Mouse (Mus musculus) hindbrain, postnatal 0 days (tissue): ENCODE data around the gene Mrpl1. TPM values are rescaled to one million over a fixed set of nuclear protein-coding genes. Genes with fewer than 3 reads are reported as not detected.

ENCODE experiments used
- ATAC-seq: fragments of 200-750 bp; cut with Nextera tagmentation; 2 replicates; pipeline ENCODE4 v1.8.0; 2017; ENCODE audit warnings: mild to moderate bottlenecking, moderate TSS enrichment, moderate library complexity
- DNase-seq: peaks from one replicate; pipeline ENCODE4 v3.0.0-alpha.2; 2015; ENCODE audit warnings: low spot score
- H3K27ac ChIP-seq: fragments of 300-500 bp; sonication (generic); 2 replicates; pipeline ENCODE4 v1.5.1; 2014; ENCODE audit warnings: mild to moderate bottlenecking
- H3K27me3 ChIP-seq: fragments of 300-500 bp; sonication (generic); 2 replicates; pipeline ENCODE4 v1.6.1; 2014; ENCODE audit warnings: low read length, mixed read lengths; ENCODE audit not compliant: insufficient read depth
- H3K36me3 ChIP-seq: fragments of 300-500 bp; sonication (generic); 2 replicates; pipeline ENCODE4 v1.6.1; 2014; ENCODE audit warnings: low read length, mixed read lengths; ENCODE audit not compliant: insufficient read depth
- H3K4me1 ChIP-seq: fragments of 300-500 bp; sonication (generic); 2 replicates; pipeline ENCODE4 v1.6.1; 2014; ENCODE audit warnings: antibody characterized with exemption, low read length, mixed read lengths; ENCODE audit not compliant: insufficient read depth
- H3K4me2 ChIP-seq: fragments of 300-500 bp; sonication (generic); 2 replicates; pipeline ENCODE4 v1.6.1; 2014; ENCODE audit warnings: low read depth, mild to moderate bottlenecking, low read length, moderate library complexity, mixed read lengths
- H3K4me3 ChIP-seq: fragments of 300-500 bp; sonication (generic); 2 replicates; pipeline ENCODE4 v1.5.1; 2014; ENCODE audit warnings: low read length
- H3K9ac ChIP-seq: fragments of 300-500 bp; sonication (generic); replicated peaks from 2 replicates; pipeline ENCODE4 v1.6.1; 2014; ENCODE audit warnings: mild to moderate bottlenecking, low read length, moderate library complexity, mixed read lengths
- H3K9me3 ChIP-seq: fragments of 300-500 bp; sonication (generic); 2 replicates; pipeline ENCODE4 v1.6.1; 2016; ENCODE audit warnings: low read length, mixed read lengths
- CTCF ChIP-seq: IDR thresholded peaks from 2 replicates; pipeline ENCODE4 v1.5.1; 2016; ENCODE audit warnings: antibody characterized with exemption, control low read depth, low read depth
- WGBS: fragments of 180-500 bp; shearing (Covaris S2); extraction: QIAGEN DNeasy Blood & Tissue Kit; methylation state at CpG from one replicate; pipeline ENCODE4 v1.1.7; 2014; 5-methylcytosine and 5-hydroxymethylcytosine counted together
- polyA plus RNA-seq: library from polyadenylated mRNA; unstranded; fragments of >200 nt; fragmentation: Nextera tagmentation; extraction: Ambion mirVana; gene quantifications from 2 replicates; pipeline ENCODE4 v1.2.1, GENCODE M21; 2015
- total RNA-seq: library from RNA; depleted of rRNA; stranded (reverse); fragments of >200 nt; gene quantifications from 2 replicates; pipeline ENCODE4 v1.2.3, GENCODE M21; 2014

Mrpl1 gene
- total and polyA plus RNA-seq, 2 experiments from 2014 or later = 12.3 to 13.7 TPM

DNA sequence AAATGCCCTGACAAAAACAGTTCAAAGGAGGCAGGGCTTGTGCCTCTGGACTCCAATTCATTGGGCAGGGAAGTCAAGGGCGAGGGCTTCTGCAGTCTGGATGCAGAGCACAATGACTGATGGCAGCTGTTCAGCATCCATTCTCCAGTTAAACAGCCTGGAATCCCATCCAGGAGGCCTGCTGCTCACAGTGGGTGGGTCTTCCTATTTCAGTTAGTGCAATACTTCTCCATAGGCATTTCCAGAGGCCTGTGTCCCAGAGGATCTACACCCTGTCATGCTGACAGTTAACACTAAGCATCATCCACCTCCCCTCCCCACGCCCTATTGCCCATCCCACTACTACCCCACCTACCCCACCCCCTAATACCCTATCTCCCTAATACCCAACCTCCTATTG, 26.1 kb upstream of the Mrpl1 start:
- DNase-seq = no peak
- no peak overlapping the region for H3K9ac ChIP-seq
- no peaks in the 10 kb centered on the region for H3K27me3 ChIP-seq
- H3K4me3 ChIP-seq = no peak overlapping the region
- H3K27ac ChIP-seq = no peak overlapping the region
- TF ChIP-seq CTCF = no peak
- H3K4me2 ChIP-seq = no peak overlapping the region
- no peaks in the 10 kb centered on the region for H3K4me1 ChIP-seq
- no peaks in the 10 kb centered on the region for H3K9me3 ChIP-seq
- no peaks in the 10 kb centered on the region for H3K36me3 ChIP-seq
- 66% methylated on average over 2 of the region's 2 CpGs for WGBS
- no peak for ATAC-seq

DNA sequence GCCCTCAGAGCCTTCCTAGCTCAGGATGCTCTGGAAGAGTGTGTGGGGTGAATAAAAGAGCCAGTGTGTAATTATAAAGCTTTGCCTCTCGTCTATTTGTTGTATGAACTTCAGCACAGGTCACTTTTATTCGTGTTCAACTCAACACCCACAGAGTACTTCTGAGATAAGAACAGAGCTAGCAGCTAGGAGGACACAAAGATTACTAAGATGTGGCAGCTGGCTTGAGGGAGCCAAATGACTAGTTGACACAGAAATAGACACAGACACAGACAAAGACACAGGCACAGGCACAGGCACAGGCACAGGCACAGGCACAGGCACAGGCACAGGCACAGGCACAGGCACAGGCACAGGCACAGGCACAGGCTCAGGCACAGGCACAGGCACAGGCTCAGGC, 25.3 kb upstream of the Mrpl1 start:
- no peak overlapping the region for H3K4me3 ChIP-seq
- DNase-seq (no peak), ATAC-seq (no peak)
- H3K36me3 ChIP-seq = no peaks in the 10 kb centered on the region
- TF ChIP-seq CTCF = no peak
- WGBS = 57% methylated on average over 2 of the region's 2 CpGs
- no peaks in the 10 kb centered on the region for H3K9me3 ChIP-seq
- no peak overlapping the region for H3K4me2 ChIP-seq
- no peak overlapping the region for H3K9ac ChIP-seq
- no peaks in the 10 kb centered on the region for H3K4me1 ChIP-seq
- H3K27me3 ChIP-seq = no peaks in the 10 kb centered on the region
- H3K27ac ChIP-seq = no peak overlapping the region

DNA sequence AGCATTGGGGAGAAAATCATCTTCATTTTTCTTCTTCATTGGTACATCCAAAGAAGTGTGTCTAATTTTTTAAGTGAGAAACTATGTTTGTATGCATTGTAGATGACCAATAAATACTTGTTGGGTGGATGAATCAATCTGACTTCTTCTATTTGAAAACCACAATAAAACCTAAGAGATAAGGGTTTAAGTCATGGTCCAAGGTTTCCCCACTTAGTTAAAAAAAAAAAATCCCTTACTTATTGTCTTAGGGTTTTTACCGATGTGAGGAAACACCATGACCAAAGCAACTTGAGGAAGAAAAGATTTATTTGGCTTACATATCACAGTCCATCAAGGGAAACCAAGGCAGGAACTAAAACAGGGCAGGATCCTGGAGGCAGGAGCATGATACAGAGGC, 19.5 kb upstream of the Mrpl1 start:
- no peaks in the 10 kb centered on the region for H3K4me1 ChIP-seq
- ATAC-seq = no peak
- H3K4me3 ChIP-seq = no peak overlapping the region
- H3K27me3 ChIP-seq = no peaks in the 10 kb centered on the region
- H3K9ac ChIP-seq = no peak overlapping the region
- TF ChIP-seq CTCF = no peak
- no peak for DNase-seq
- 98% methylated on average over 1 of the region's 1 CpGs for WGBS
- H3K9me3 ChIP-seq = no peaks in the 10 kb centered on the region
- H3K4me2 ChIP-seq = no peak overlapping the region
- no peak overlapping the region for H3K27ac ChIP-seq
- no peaks in the 10 kb centered on the region for H3K36me3 ChIP-seq

DNA sequence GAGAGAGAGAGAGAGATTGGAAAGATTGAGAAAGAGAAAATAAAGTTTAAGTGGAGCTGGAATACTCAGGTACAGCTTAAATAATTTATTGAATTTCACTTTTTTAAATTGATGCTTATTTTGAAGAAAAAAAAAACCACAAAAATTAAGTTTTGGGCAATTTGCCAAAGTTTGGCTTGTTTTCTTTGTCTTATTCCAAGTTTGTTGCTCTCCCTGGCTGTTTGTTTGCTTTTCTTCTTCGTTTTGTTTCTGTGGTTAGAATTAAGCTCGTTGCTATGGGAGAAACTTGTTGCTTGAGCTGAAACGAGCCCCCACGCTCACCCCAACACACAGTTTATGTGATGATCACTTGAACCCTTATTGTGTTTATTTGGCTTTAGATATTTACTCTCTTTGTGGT, 18.0 kb upstream of the Mrpl1 start:
- no peak overlapping the region for H3K4me2 ChIP-seq
- no peak for TF ChIP-seq CTCF
- H3K36me3 ChIP-seq = no peaks in the 10 kb centered on the region
- ATAC-seq (no peak), DNase-seq (no peak)
- H3K9me3 ChIP-seq = no peaks in the 10 kb centered on the region
- WGBS = 47% methylated on average over 4 of the region's 4 CpGs
- H3K4me1 ChIP-seq = no peaks in the 10 kb centered on the region
- H3K9ac ChIP-seq = no peak overlapping the region
- H3K27me3 ChIP-seq = no peaks in the 10 kb centered on the region
- no peak overlapping the region for H3K27ac ChIP-seq
- no peak overlapping the region for H3K4me3 ChIP-seq

DNA sequence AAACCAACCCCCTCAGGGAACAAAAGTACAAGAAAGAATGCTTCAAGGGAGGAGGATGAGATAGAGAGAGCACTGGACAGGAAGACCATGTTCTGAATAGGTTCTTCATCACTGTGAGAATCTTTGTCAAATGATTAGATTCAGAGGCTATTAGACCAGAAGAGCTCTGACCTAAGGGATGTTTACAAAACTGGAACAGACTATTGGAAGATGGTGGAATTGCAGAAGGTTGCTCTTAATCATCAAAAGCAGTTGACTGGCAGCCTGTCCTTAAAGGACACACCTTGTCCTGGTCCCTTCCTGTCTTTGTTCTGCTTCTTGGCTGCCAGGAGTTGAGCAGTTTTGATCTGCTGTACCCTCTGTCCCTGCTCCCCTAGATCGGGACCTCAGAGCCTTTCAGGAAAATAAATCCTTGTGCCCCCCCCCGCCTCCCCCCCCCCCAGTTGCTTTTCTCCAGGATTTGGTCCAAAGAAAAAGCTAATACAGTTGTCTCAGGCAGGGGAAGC, 12.7 kb upstream of the Mrpl1 start:
- H3K4me2 ChIP-seq = no peak overlapping the region
- DNase-seq = no peak
- no peak overlapping the region for H3K9ac ChIP-seq
- no peaks in the 10 kb centered on the region for H3K27me3 ChIP-seq
- H3K36me3 ChIP-seq = no peaks in the 10 kb centered on the region
- 53% methylated on average over 2 of the region's 2 CpGs for WGBS
- H3K9me3 ChIP-seq = no peaks in the 10 kb centered on the region
- H3K4me1 ChIP-seq = no peaks in the 10 kb centered on the region
- no peak for TF ChIP-seq CTCF
- no peak overlapping the region for H3K4me3 ChIP-seq
- no peak for ATAC-seq
- H3K27ac ChIP-seq = no peak overlapping the region

DNA sequence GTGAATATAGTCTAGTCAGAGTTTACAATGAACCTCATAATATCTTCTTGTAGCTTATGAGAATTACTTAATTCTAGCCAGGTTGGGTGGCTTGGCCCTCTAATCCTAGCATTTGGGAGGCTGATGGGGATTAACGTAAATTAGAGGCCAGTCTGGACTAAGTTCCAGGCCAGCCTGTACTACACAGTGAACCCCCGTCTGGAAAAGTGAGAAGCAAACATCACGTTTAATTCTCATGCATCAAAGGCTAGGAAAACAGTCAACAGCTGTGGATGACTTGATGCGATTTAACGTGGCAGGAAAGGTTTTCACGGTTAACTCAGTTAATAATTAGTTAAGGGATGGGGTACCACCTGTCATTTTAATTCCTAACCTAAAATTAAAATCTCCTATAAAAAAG, 11.0 kb upstream of the Mrpl1 start:
- H3K36me3 ChIP-seq = no peaks in the 10 kb centered on the region
- no peak for TF ChIP-seq CTCF
- H3K9ac ChIP-seq = no peak overlapping the region
- DNase-seq = peak; percentile 6
- no peak overlapping the region for H3K4me3 ChIP-seq
- no peak overlapping the region for H3K4me2 ChIP-seq
- H3K4me1 ChIP-seq = no peaks in the 10 kb centered on the region
- WGBS = 58% methylated on average over 6 of the region's 6 CpGs
- ATAC-seq = no peak
- H3K27me3 ChIP-seq = no peaks in the 10 kb centered on the region
- H3K27ac ChIP-seq = no peak overlapping the region
- no peaks in the 10 kb centered on the region for H3K9me3 ChIP-seq

DNA sequence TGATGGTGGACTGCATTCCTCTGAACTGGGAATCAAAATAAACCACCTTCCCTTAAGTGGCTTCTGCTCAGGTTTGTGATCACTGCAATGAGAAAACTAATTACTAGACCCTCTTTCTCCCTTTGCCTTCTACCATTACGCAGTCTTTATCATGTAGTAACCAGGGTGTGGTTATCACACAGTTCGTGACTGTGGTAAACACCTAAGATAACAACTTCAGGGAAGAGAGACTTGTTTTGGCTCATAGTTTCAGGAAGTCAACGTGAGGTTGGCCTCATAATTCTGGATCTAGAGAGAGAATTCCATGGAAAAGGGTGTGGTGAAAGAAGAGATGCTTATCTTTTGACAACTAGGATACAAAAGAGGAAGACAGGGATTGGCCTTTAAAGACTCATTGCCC, 9.0 kb upstream of the Mrpl1 start:
- TF ChIP-seq CTCF = no peak
- ATAC-seq (no peak), DNase-seq (no peak)
- H3K27ac ChIP-seq = no peak overlapping the region
- no peak overlapping the region for H3K9ac ChIP-seq
- H3K36me3 ChIP-seq = no peaks in the 10 kb centered on the region
- WGBS = 84% methylated on average over 3 of the region's 3 CpGs
- H3K27me3 ChIP-seq = no peaks in the 10 kb centered on the region
- H3K4me1 ChIP-seq = no peaks in the 10 kb centered on the region
- H3K4me2 ChIP-seq = no peak overlapping the region
- no peaks in the 10 kb centered on the region for H3K9me3 ChIP-seq
- no peak overlapping the region for H3K4me3 ChIP-seq
